Comparison of ENCODE assay signal across 18 mouse cellular contexts in genomic region chr1:33460703-33461102, GRCm38 (mm10).
"Had no signal": no experiment of that assay in that cellular context is flagged by ENCODE, and none has a peak within 500 bp of the region (broad histone marks: within the 10 kb centered on the region; RNA-seq: fewer than 3 reads in every experiment).

No protein-coding gene starts in this region.

- H3K36me3 ChIP-seq: lung, embryonic 15.5 days had no signal

- ATAC-seq: liver, embryonic 12.5 days had no signal

- H3K27ac ChIP-seq: kidney, embryonic 15.5 days; limb, embryonic 10.5 days; limb, embryonic 13.5 days; liver, embryonic 12.5 days; liver, embryonic 15.5 days; lung, embryonic 15.5 days; stomach, postnatal 0 days had no signal

- H3K9me3 ChIP-seq: kidney, embryonic 15.5 days; limb, embryonic 10.5 days; limb, embryonic 13.5 days; liver, embryonic 12.5 days; liver, embryonic 15.5 days; lung, embryonic 15.5 days had no signal

- DNase-seq: kidney, adult 8-10 months; kidney, postnatal 10 days; kidney, postnatal 36 days; liver; lung, adult 18-20 months; lung, postnatal 14 days; lung, postnatal 4 days; midbrain, embryonic 14.5 days; thymus, adult 2 months; thymus, postnatal 25 days had no signal

- H3K27me3 ChIP-seq: kidney, embryonic 15.5 days; limb, embryonic 13.5 days; liver, embryonic 12.5 days; liver, embryonic 15.5 days; lung, embryonic 15.5 days had no signal

- H3K4me3 ChIP-seq: kidney, embryonic 15.5 days; limb, embryonic 10.5 days; limb, embryonic 13.5 days; liver, embryonic 12.5 days; liver, embryonic 15.5 days; lung, embryonic 15.5 days had no signal

- H3K4me1 ChIP-seq: kidney, embryonic 15.5 days; limb, embryonic 13.5 days; liver, embryonic 12.5 days; liver, embryonic 15.5 days; lung, embryonic 15.5 days had no signal

- H3K4me2 ChIP-seq: kidney, embryonic 15.5 days; limb, embryonic 13.5 days; liver, embryonic 12.5 days; liver, embryonic 15.5 days; lung, embryonic 15.5 days; midbrain, embryonic 11.5 days had no signal

- H3K9ac ChIP-seq: kidney, embryonic 15.5 days; limb, embryonic 13.5 days; liver, embryonic 12.5 days; liver, embryonic 15.5 days; lung, embryonic 15.5 days had no signal
